Mouse (Mus musculus) liver, adult (tissue): Measurements from ENCODE around the gene Vps37c.

Experiments used
- GATA4 ChIP-seq: IDR thresholded peaks from 2 replicates; pipeline ENCODE4 v1.6.1; 2014; ENCODE audit warnings: mild to moderate bottlenecking, low read length; ENCODE audit not compliant: insufficient replicate concordance

Vps37c gene

GRCm38 (mm10) chr19:10720524-10720923 is 32.0 kb downstream of the Vps37c start:
- no peak for TF ChIP-seq GATA4

- no peak for TF ChIP-seq GATA4
Measured at GRCm38 (mm10) chr19:10721064-10721463, 32.5 kb downstream of the Vps37c start.

- TF ChIP-seq GATA4 = no peak
Measured at GRCm38 (mm10) chr19:10723084-10723483, 34.5 kb downstream of the Vps37c start.

GRCm38 (mm10) chr19:10723649-10724048 is 35.1 kb downstream of the Vps37c start:
- TF ChIP-seq GATA4 = no peak

GRCm38 (mm10) chr19:10724629-10725363 is 36.3 kb downstream of the Vps37c start:
- no peak for TF ChIP-seq GATA4

GRCm38 (mm10) chr19:10729889-10730288 is 41.4 kb downstream of the Vps37c start:
- TF ChIP-seq GATA4 = no peak

- no peak for TF ChIP-seq GATA4
Measured at GRCm38 (mm10) chr19:10730469-10730868, 41.9 kb downstream of the Vps37c start.

GRCm38 (mm10) chr19:10731975-10732374 is 43.4 kb downstream of the Vps37c start:
- no peak for TF ChIP-seq GATA4

GRCm38 (mm10) chr19:10732741-10733140 is 44.2 kb downstream of the Vps37c start:
- TF ChIP-seq GATA4 = no peak

- no peak for TF ChIP-seq GATA4
Measured at GRCm38 (mm10) chr19:10733501-10734127, 45.1 kb downstream of the Vps37c start.

GRCm38 (mm10) chr19:10734554-10734953 is 46.0 kb downstream of the Vps37c start:
- TF ChIP-seq GATA4 = no peak

GRCm38 (mm10) chr19:10735061-10735460 is 46.5 kb downstream of the Vps37c start:
- no peak for TF ChIP-seq GATA4

- TF ChIP-seq GATA4 = no peak
Measured at GRCm38 (mm10) chr19:10735861-10736260, 47.3 kb downstream of the Vps37c start.

- no peak for TF ChIP-seq GATA4
Measured at GRCm38 (mm10) chr19:10738038-10738437, 49.5 kb downstream of the Vps37c start.

- TF ChIP-seq GATA4 = no peak
Measured at GRCm38 (mm10) chr19:10738811-10739210, 50.3 kb downstream of the Vps37c start, which contains the start of gene Cd5. TSS of gene Cd5 (minus strand) at chr19:10739002.

GRCm38 (mm10) chr19:10739916-10740315 is 51.4 kb downstream of the Vps37c start:
- TF ChIP-seq GATA4 = no peak
